Mouse (Mus musculus) stomach, embryonic 14.5 days (tissue): ENCODE measurements at regions not wholly inside any gene's neighbourhood (a gene's known extent, or its start where the extent isn't known, plus 50 kb on each side); places are given as distances from the start of the nearest gene placed in this dataset.

ENCODE experiments used
- ATAC-seq: fragments of 200-750 bp; cut with Nextera tagmentation; 2 replicates; pipeline ENCODE4 v1.8.0; 2017; ENCODE audit warnings: low read depth, moderate TSS enrichment; ENCODE audit not compliant: insufficient number of reproducible peaks, insufficient read depth, low FRiP score
- H3K27ac ChIP-seq: fragments of 300-500 bp; sonication (generic); 2 replicates; pipeline ENCODE4 v1.5.1; 2014; ENCODE audit warnings: mild to moderate bottlenecking, low read length, moderate library complexity, mixed read lengths
- H3K27me3 ChIP-seq: fragments of 300-500 bp; sonication (generic); 2 replicates; pipeline ENCODE4 v1.6.1; 2014; ENCODE audit warnings: low read length, control low read depth, mixed read lengths; ENCODE audit not compliant: control insufficient read depth, insufficient read depth
- H3K36me3 ChIP-seq: fragments of 300-500 bp; sonication (generic); 2 replicates; pipeline ENCODE4 v1.6.1; 2014; ENCODE audit warnings: mild to moderate bottlenecking, control low read depth, low read length, moderate library complexity, mixed read lengths; ENCODE audit not compliant: control insufficient read depth, insufficient read depth
- H3K4me1 ChIP-seq: fragments of 300-500 bp; sonication (generic); 2 replicates; pipeline ENCODE4 v1.6.1; 2014; ENCODE audit warnings: low read length, control low read depth, mixed read lengths; ENCODE audit not compliant: control insufficient read depth, insufficient read depth
- H3K4me2 ChIP-seq: fragments of 300-500 bp; sonication (generic); replicated peaks from 2 replicates; pipeline ENCODE4 v1.6.1; 2014; ENCODE audit warnings: low read depth, low read length, control low read depth
- H3K4me3 ChIP-seq: fragments of 300-500 bp; sonication (generic); 2 replicates; pipeline ENCODE4 v1.5.1; 2014; ENCODE audit warnings: low read depth, low read length, control low read depth
- H3K9ac ChIP-seq: fragments of 300-500 bp; sonication (generic); replicated peaks from 2 replicates; pipeline ENCODE4 v1.6.1; 2014; ENCODE audit warnings: low read depth, mild to moderate bottlenecking, control low read depth, low read length, moderate library complexity, mixed read lengths
- H3K9me3 ChIP-seq: fragments of 300-500 bp; sonication (generic); 2 replicates; pipeline ENCODE4 v1.6.1; 2016; ENCODE audit warnings: low read depth, low read length, control low read depth; ENCODE audit not compliant: control insufficient read depth
- WGBS: fragments of 180-500 bp; shearing (Covaris S2); extraction: QIAGEN DNeasy Blood & Tissue Kit; methylation state at CpG from one replicate; pipeline ENCODE4 v1.1.7; 2014; 5-methylcytosine and 5-hydroxymethylcytosine counted together

GRCm38 (mm10) chr13:40429831-40430230, 68.6 kb upstream of the Ofcc1 start:
- 91% methylated on average over 8 of the region's 8 CpGs for WGBS
- Histone ChIP-seq H3K27me3 (no peaks in the 10 kb centered on the region), H3K9ac (no peak overlapping the region), H3K27ac (no peak overlapping the region), H3K9me3 (no peaks in the 10 kb centered on the region), H3K4me1 (no peaks in the 10 kb centered on the region), H3K36me3 (no peaks in the 10 kb centered on the region), H3K4me2 (no peak overlapping the region), H3K4me3 (no peak overlapping the region)
- ATAC-seq: no peak

GRCm38 (mm10) chr13:40423051-40423450, 61.8 kb upstream of the Ofcc1 start:
- H3K4me3 ChIP-seq: no peak overlapping the region
- no peak overlapping the region for H3K4me2 ChIP-seq
- H3K9me3 ChIP-seq: no peaks in the 10 kb centered on the region
- H3K36me3 ChIP-seq: no peaks in the 10 kb centered on the region
- H3K4me1 ChIP-seq: no peaks in the 10 kb centered on the region
- no peaks in the 10 kb centered on the region for H3K27me3 ChIP-seq
- WGBS: 72% methylated on average over 3 of the region's 3 CpGs
- no peak overlapping the region for H3K27ac ChIP-seq
- ATAC-seq: no peak
- no peak overlapping the region for H3K9ac ChIP-seq

- Histone ChIP-seq H3K27me3 (no peaks in the 10 kb centered on the region), H3K9ac (no peak overlapping the region), H3K4me3 (no peak overlapping the region), H3K4me1 (no peaks in the 10 kb centered on the region), H3K4me2 (no peak overlapping the region), H3K36me3 (no peaks in the 10 kb centered on the region), H3K9me3 (no peaks in the 10 kb centered on the region), H3K27ac (no peak overlapping the region)
- 53% methylated on average over 3 of the region's 3 CpGs for WGBS
- ATAC-seq: no peak
These were observed 56.6 kb upstream of the Ofcc1 start for GRCm38 (mm10) chr13:40417856-40418255.

- H3K36me3 ChIP-seq: no peaks in the 10 kb centered on the region
- no peak overlapping the region for H3K4me2 ChIP-seq
- no peaks in the 10 kb centered on the region for H3K4me1 ChIP-seq
- ATAC-seq: no peak
- no peak overlapping the region for H3K9ac ChIP-seq
- H3K9me3 ChIP-seq: no peaks in the 10 kb centered on the region
- H3K27ac ChIP-seq: no peak overlapping the region
- H3K27me3 ChIP-seq: no peaks in the 10 kb centered on the region
- WGBS: 81% methylated on average over 11 of the region's 11 CpGs
- no peak overlapping the region for H3K4me3 ChIP-seq
These were observed 51.8 kb upstream of the Ofcc1 start for GRCm38 (mm10) chr13:40413074-40413473.
